Mouse (Mus musculus): ENCODE measurements at regions not wholly inside any gene's neighbourhood (a gene's known extent, or its start where the extent isn't known, plus 50 kb on each side); places are given as distances from the start of the nearest gene placed in this dataset.

- no peak for TF ChIP-seq POLR2A (IDR thresholded peaks at IDR 0.05; ENCODE audit: extremely low read depth, insufficient read depth, low read length)
- no peak for TF ChIP-seq CTCF (IDR thresholded peaks at IDR 0.05; ENCODE audit: extremely low read depth, insufficient read depth, low read length)
Measured at GRCm38 (mm10) chr11:44156081-44156480, 243.8 kb upstream of the Il12b start.
